Mouse (Mus musculus): Measurements from ENCODE around the gene Wdr86.

DNA sequence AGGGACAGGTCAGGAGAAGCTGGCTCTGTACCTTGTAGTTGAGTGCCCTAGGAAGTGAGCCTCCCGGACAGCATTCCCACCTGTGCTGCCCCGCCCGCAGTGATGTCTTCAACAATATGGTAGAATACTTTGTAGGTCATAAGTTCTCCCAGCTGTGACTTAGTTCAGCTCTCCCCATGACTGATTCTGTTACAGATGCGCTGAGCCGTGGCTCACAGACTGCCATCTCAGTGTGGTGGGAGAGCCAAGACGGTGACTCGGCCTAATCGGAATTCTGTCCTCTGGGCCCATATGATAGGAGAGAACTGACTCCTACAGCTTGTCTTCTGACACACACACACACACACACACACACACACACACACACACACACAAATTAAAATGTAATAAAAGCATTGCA lies 25.9 kb downstream of the Wdr86 start:
- TF ChIP-seq CTCF (IDR thresholded peaks at IDR 0.05; ENCODE audit: extremely low read depth, insufficient read length, insufficient replicate concordance, low read depth, low read length) (no peak), POLR2A (IDR thresholded peaks at IDR 0.05; ENCODE audit: low read depth, low read length) (no peak)

Data from small intestine, adult 2 months (tissue).